Mouse (Mus musculus) frontal cortex, postnatal 25 days (tissue): ENCODE data around the gene Mmp17.
"Not testable (repeated sequence)": the region's sequence is repeated elsewhere in the genome, so short reads cannot be mapped to it uniquely, and the experiment has no call there.

ENCODE experiments used
- DNase-seq, 2 experiments: peaks; one replicate each; pipeline ENCODE4 v3.0.0; 2022; ENCODE audit warnings: low spot score in 2 of 2

The Mmp17 gene

GRCm38 (mm10) chr5:129590915-129591314 is 6.9 kb downstream of the Mmp17 start:
- DNase-seq: no peak

GRCm38 (mm10) chr5:129594116-129595114 is 10.4 kb downstream of the Mmp17 start:
- peak; percentile 73 to 85 for DNase-seq

- DNase-seq: no peak
These were observed 18.1 kb downstream of the Mmp17 start for GRCm38 (mm10) chr5:129602071-129602487.

DNA sequence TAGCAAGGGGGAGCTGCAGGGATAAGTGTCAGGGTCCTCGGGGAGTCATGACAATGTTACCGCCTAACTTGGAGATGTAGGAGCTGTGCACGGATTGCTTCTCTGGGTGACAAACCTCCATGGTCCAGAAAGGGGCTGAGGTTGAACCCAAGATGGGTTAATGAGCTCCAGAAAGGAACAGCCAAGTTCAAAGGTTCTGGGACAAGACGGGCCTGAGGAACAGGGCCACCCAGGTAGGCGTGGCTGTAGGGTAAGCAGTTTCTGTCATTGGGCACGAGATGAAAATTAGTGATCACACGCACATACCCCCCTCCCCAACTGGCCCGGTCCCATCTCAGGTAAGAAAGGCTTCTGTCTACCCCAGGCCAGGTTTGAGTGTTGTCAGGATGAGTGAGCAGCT is 23.5 kb downstream of the Mmp17 start:
- DNase-seq: no peak

- peak; percentile 67 for DNase-seq
These were observed 27.1 kb downstream of the Mmp17 start for GRCm38 (mm10) chr5:129611060-129611459.

DNA sequence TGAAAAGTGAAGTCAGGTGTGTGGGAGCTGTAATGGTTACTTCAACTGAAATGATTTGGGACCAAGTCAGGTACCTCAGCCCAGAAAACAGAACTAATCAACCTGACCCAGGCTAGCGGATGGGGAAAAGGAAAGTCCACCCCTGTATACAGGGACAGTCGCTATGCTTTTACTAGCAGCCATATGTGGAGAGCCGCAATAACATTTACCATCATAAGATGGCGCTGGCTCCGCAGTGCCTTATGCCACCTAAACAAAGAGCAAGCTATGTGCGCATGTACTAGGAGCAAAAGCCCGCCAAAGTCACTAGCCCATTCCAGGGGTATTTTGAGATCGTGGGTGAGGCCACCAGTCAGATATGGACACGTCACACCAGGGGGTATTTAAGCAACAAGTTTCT is 36.6 kb downstream of the Mmp17 start:
- DNase-seq: not testable (repeated sequence)

- DNase-seq: no peak
These were observed 37.4 kb downstream of the Mmp17 start for GRCm38 (mm10) chr5:129621361-129621760.

DNA sequence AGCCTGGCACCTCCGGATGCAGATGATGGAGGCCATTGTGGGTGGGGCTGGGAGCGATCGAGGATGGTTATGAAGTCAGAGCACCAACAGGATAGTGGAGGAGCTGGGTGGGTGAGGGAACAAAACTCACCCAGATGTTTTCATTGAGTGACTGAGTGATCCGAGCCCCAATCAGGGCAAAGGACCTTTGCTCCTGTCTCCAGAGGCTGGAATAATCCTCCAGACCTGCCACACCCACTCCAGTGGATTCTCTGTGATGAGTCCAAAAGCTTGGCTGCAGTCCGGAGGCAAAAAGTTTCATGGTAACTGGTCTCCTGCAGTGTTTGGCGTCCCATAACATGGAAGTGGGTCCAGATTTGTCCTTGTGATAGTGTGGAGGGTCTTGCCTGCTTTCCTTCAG is 42.1 kb downstream of the Mmp17 start:
- DNase-seq: no peak

DNA sequence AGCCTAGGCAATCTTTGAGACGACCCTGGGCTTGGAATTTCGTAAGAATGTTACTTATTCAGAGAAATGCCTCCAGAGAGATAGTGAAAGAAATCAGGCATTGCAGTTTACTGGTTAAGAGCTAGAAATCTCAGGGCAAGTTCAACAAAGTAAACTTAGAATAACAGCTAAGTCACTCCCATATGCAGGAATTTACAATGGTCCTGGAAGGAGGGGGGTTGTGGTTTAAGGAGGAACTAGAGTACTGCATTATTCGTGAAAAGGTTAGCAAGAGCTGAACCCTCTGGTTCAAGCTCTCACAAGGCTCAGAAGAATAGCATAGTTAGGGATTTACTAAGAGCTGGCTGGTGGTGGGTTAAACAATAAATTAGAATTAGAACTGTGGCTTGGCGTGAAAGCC is 42.6 kb downstream of the Mmp17 start:
- DNase-seq: not testable (repeated sequence)

GRCm38 (mm10) chr5:129632270-129633250 is 48.6 kb downstream of the Mmp17 start:
- DNase-seq: not testable (repeated sequence)

DNA sequence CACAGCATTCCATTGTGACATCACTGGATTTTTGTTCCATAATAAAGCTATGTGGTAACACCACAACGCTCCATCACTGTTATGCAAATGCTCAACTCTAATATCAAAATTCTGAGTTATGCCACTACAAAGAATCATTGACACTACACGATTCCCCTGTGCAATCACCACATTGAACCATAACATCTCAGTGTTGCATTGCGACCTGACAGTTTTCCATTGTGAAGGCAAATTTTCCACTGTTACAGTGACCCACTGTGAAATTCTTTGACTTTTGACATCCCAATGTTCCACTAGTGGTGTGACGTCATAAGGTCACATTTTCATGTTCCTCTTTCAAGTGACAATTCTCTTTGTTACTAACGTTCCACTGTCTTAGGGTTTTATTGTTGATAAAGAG is 66.9 kb downstream of the Mmp17 start:
- no peak for DNase-seq

- DNase-seq: no peak
These were observed 73.0 kb downstream of the Mmp17 start for GRCm38 (mm10) chr5:129657016-129657415.

GRCm38 (mm10) chr5:129657931-129658330 is 74.0 kb downstream of the Mmp17 start:
- DNase-seq: no peak
